Mouse (Mus musculus): ENCODE data around the gene Tnc. TPM values are rescaled to one million over a fixed set of nuclear protein-coding genes. Genes with fewer than 3 reads are reported as not detected.

The Tnc gene
- polyA plus RNA-seq, 1 experiment from 2014 or later, result 2.5 TPM

DNA sequence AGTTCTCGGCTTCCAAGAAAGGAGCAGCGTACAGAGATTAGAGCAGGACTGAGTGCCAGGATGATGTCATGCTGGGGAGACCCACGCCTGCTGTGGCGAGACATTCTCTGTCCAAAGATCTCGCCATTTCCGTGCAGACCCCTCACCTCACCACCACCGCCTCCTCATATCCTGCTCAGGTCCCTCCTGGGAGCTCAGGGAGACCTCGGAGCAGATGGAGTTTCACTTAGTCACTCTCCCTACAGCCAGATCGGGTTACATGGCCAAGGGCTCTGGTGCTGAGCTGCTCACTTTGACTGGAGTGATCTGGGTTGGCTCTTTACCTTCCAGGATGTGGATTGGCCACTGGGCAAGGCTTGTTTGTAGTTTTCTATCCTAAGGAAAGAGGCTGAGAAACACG lies 18.5 kb upstream of the Tnc start:
- WGBS (ENCODE audit: insufficient replicate concordance), result 27% methylated on average over 10 of the region's 10 CpGs
- ATAC-seq (ENCODE audit: insufficient read depth), result no peak

DNA sequence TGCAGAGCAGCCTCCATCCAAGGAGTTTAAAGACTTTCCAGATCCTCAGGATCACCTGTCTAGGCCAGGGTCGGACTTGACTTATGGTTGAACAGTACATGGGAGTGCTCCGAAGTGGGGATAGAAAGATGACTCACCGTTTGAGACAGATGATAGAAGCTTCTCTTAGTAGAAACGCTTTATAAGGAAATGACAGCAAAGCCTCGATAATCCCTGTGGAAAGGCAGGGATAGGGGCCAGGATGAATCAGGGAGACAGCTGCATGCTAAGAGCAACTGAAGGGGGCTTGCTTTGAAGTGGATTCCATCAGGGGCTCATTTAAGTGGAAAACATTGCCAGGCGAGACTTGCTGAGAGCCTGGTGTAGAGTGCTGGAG lies 12.0 kb upstream of the Tnc start:
- ATAC-seq (ENCODE audit: insufficient read depth), result no peak
- Histone ChIP-seq H3K27me3 (no peaks in the 10 kb centered on the region), H3K9me3 (replicated peaks) (no peaks in the 10 kb centered on the region), H3K4me1 (replicated peaks) (no peaks in the 10 kb centered on the region), H3K36me3 (replicated peaks) (no peaks in the 10 kb centered on the region), H3K4me3 (replicated peaks) (no peak overlapping the region), H3K4me2 (no peak overlapping the region), H3K9ac (no peak overlapping the region), H3K27ac (replicated peaks) (no peak overlapping the region)
- WGBS (ENCODE audit: insufficient replicate concordance), result 43% methylated on average over 6 of the region's 6 CpGs

More for the DNA sequence above, 18.5 kb upstream of the Tnc start:
- no peaks in the 10 kb centered on the region for H3K27me3 ChIP-seq
- no peak overlapping the region for H3K9ac ChIP-seq
- H3K36me3 ChIP-seq (replicated peaks), result no peaks in the 10 kb centered on the region
- H3K4me1 ChIP-seq (replicated peaks), result no peaks in the 10 kb centered on the region
- no peaks in the 10 kb centered on the region for H3K9me3 ChIP-seq (replicated peaks)
- H3K4me3 ChIP-seq (replicated peaks), result no peak overlapping the region
- H3K27ac ChIP-seq (replicated peaks), result no peak overlapping the region
- H3K4me2 ChIP-seq, result no peak overlapping the region

DNA sequence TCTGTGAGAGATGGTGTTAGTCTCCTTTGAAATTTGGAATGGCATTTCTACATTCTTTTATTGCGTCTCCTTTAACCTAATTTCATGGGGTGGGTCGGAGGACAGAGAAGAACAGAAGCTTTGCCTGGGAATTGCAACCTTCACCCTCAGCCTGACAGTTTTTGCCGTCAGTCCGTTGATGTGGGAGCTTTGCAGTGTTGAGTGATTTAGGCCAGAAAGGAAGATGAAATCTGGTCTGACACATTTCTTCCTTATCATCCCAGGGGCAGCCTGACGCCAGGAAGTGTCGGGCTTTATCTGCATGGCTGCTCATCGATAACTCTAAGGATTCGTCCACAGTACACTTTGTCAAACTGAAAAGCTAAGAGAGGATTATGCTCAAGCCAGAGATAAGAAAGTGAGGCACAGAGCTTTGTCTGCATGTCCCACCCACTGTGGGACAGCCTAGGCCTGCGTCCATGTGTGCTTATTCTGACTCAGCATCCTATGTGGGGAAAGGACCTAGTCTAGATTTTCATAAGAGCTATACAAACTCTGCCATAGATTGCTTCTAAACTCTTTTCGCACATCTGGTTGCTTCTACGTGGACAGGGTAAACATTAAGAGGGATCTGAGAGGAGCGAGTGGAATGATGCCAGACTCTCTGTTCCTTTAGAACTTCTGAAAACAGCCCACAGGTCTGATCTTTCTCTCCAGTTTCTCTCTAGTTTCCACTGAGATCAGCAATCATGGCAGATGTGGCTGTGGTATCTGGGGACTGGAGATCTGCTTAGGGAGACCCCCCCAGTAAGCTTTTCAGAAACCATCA lies 11.4 kb upstream of the Tnc start:
- Histone ChIP-seq H3K9ac (no peak overlapping the region), H3K4me2 (no peak overlapping the region), H3K27me3 (no peaks in the 10 kb centered on the region), H3K4me1 (replicated peaks) (no peaks in the 10 kb centered on the region), H3K4me3 (replicated peaks) (no peak overlapping the region), H3K36me3 (replicated peaks) (no peaks in the 10 kb centered on the region), H3K9me3 (replicated peaks) (no peaks in the 10 kb centered on the region), H3K27ac (replicated peaks) (no peak overlapping the region)
- ATAC-seq (ENCODE audit: insufficient read depth), result no peak
- 31% methylated on average over 12 of the region's 12 CpGs for WGBS (ENCODE audit: insufficient replicate concordance)

DNA sequence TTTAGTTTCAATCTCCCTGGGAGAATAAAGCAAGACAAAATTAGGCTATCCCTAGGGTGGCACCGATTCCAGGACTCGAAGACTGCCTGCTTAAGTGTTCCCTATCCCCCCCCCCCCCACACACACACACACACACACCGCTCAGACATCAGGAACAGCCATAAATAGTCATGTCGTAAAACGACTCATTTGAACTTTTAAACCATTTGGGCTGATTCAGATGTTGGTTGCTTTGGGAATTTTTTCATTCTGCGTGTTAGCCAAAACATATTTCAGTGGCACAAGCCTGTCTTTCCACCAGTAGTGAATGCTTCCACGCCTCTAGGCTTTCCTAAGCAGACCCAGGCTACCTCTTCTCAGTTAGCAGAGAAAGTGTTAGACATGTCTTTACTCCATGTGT lies 1.4 kb upstream of the Tnc start:
- Histone ChIP-seq H3K4me2 (no peak overlapping the region), H3K27ac (replicated peaks) (no peak overlapping the region), H3K4me1 (replicated peaks) (no peaks in the 10 kb centered on the region), H3K9ac (no peak overlapping the region), H3K4me3 (replicated peaks) (no peak overlapping the region), H3K36me3 (replicated peaks) (no peaks in the 10 kb centered on the region), H3K27me3 (peaks cover 22% of the 10 kb centered on the region), H3K9me3 (replicated peaks) (no peaks in the 10 kb centered on the region)
- ATAC-seq (ENCODE audit: insufficient read depth), result no peak
- 45% methylated on average over 7 of the region's 7 CpGs for WGBS (ENCODE audit: insufficient replicate concordance)

DNA sequence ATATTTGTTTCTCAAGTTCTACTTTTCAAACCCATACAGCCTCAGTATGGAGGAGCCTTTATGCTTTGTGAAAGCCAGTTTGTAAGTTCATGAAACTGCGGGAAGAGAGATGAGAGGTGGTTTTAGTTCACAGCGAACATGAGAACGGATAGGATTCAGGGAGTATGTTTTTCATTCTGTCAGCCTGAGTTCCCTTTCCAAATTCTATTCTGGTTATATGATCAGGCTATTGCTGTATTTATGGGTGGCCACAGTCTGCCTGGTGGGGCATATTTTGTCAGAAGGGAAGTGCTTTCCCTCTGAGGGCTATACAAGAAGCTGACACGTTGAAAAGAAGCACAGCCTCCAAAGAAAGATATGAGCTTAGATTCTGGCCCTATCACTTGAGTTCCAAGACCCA lies 2.9 kb downstream of the Tnc start:
- Histone ChIP-seq H3K9ac (no peak overlapping the region), H3K27me3 (peaks cover 22% of the 10 kb centered on the region), H3K36me3 (replicated peaks) (no peaks in the 10 kb centered on the region), H3K9me3 (replicated peaks) (no peaks in the 10 kb centered on the region), H3K27ac (replicated peaks) (no peak overlapping the region), H3K4me1 (replicated peaks) (no peaks in the 10 kb centered on the region), H3K4me3 (replicated peaks) (no peak overlapping the region), H3K4me2 (no peak overlapping the region)
- WGBS (ENCODE audit: insufficient replicate concordance), result 60% methylated on average over 4 of the region's 4 CpGs
- no peak for ATAC-seq (ENCODE audit: insufficient read depth)

DNA sequence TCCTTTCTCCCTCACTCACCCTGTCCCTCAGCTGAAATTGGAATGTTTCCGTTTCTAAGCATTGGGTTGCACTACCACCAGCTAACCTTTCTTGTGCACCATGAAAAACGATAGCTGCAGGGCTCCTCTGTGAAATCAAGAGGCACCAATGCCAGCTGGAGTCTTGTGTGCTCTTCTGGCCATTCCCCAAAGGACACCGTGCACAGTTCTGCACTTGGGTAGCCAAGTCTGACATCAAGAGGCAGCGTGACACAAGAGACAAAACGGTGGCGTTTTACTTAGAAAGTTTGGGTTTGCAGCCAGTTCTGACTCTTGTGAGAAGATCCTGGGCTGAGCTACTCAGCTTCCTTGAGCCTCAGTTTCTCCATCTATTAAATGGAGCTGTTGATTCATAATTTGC lies 3.4 kb downstream of the Tnc start:
- no peaks in the 10 kb centered on the region for H3K9me3 ChIP-seq (replicated peaks)
- peaks cover 22% of the 10 kb centered on the region for H3K27me3 ChIP-seq
- H3K27ac ChIP-seq (replicated peaks), result no peak overlapping the region
- no peaks in the 10 kb centered on the region for H3K36me3 ChIP-seq (replicated peaks)
- no peak overlapping the region for H3K9ac ChIP-seq
- H3K4me1 ChIP-seq (replicated peaks), result no peaks in the 10 kb centered on the region
- H3K4me2 ChIP-seq, result no peak overlapping the region
- ATAC-seq (ENCODE audit: insufficient read depth), result no peak
- 53% methylated on average over 6 of the region's 6 CpGs for WGBS (ENCODE audit: insufficient replicate concordance)
- no peak overlapping the region for H3K4me3 ChIP-seq (replicated peaks)

DNA sequence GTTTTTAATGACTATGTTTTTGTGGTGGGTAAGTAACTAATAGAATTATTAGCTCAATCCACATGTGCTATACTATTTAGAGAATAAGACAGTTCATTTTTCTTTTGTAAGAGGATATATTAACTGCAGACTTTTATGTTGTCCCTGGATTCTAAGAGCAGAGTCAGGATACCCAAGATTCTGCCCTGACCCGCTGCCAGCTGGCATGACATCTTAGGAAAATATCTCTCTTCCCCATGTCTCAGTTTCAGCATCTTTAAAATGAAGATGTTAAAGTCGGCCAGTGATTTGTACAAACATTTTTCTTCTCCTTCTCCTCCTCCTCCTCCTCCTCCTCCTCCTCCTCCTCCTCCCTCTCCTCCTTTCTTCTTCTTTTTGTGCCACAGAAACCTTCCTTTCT lies 7.7 kb downstream of the Tnc start:
- Histone ChIP-seq H3K9me3 (replicated peaks) (no peaks in the 10 kb centered on the region), H3K27me3 (no peaks in the 10 kb centered on the region), H3K4me3 (replicated peaks) (no peak overlapping the region), H3K4me2 (no peak overlapping the region), H3K4me1 (replicated peaks) (no peaks in the 10 kb centered on the region), H3K9ac (no peak overlapping the region), H3K36me3 (replicated peaks) (no peaks in the 10 kb centered on the region), H3K27ac (replicated peaks) (no peak overlapping the region)
- no peak for ATAC-seq (ENCODE audit: insufficient read depth)
- WGBS (ENCODE audit: insufficient replicate concordance), result 57% methylated on average over 2 of the region's 2 CpGs

DNA sequence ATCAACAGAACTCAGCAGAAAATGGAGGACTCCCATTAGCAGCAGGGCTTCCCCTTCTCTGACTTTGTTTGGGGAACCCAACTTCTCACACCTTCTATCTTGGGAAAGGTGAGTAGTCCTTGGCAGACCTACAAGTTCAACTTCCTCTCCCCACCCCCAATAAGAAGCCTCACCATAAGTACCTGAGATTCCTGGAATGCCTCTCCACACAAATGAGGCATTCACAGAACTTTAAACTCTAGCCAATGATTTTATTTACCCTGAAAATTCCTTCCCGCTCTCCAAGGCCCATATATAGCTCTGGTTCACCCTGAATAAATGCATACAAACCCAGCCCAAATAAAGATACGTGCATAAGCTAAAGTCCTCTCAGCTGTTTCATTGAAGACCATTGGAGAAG lies 9.3 kb downstream of the Tnc start:
- no peak overlapping the region for H3K9ac ChIP-seq
- ATAC-seq (ENCODE audit: insufficient read depth), result no peak
- no peaks in the 10 kb centered on the region for H3K27me3 ChIP-seq
- no peak overlapping the region for H3K4me3 ChIP-seq (replicated peaks)
- H3K36me3 ChIP-seq (replicated peaks), result no peaks in the 10 kb centered on the region
- no peak overlapping the region for H3K4me2 ChIP-seq
- no peak overlapping the region for H3K27ac ChIP-seq (replicated peaks)
- no peaks in the 10 kb centered on the region for H3K4me1 ChIP-seq (replicated peaks)
- WGBS (ENCODE audit: insufficient replicate concordance), result 51% methylated on average over 2 of the region's 2 CpGs
- H3K9me3 ChIP-seq (replicated peaks), result no peaks in the 10 kb centered on the region

DNA sequence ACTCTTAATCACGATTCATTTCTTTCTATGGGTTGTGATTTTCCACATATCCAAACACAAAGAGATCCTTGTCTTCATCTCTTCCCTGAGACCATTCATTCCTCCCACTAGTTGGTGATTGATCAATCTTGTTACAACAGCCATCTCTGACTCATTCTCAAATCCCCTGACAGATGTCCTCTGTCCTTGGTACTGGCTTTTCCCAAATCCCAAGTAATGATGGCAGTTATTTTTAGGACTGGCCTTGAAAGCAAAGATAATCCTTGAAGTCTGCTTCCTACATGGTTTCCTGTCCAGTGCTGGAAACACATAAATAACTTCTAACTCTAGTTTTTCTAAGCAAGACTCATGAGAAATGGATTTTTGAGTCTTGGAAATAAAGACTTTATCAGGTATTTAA lies 12.1 kb downstream of the Tnc start:
- Histone ChIP-seq H3K9me3 (replicated peaks) (no peaks in the 10 kb centered on the region), H3K27me3 (no peaks in the 10 kb centered on the region), H3K4me3 (replicated peaks) (no peak overlapping the region), H3K27ac (replicated peaks) (no peak overlapping the region), H3K9ac (no peak overlapping the region), H3K4me2 (no peak overlapping the region), H3K4me1 (replicated peaks) (no peaks in the 10 kb centered on the region), H3K36me3 (replicated peaks) (no peaks in the 10 kb centered on the region)
- WGBS (ENCODE audit: insufficient replicate concordance), result 50% methylated on average over 1 of the region's 1 CpGs
- ATAC-seq (ENCODE audit: insufficient read depth), result no peak

DNA sequence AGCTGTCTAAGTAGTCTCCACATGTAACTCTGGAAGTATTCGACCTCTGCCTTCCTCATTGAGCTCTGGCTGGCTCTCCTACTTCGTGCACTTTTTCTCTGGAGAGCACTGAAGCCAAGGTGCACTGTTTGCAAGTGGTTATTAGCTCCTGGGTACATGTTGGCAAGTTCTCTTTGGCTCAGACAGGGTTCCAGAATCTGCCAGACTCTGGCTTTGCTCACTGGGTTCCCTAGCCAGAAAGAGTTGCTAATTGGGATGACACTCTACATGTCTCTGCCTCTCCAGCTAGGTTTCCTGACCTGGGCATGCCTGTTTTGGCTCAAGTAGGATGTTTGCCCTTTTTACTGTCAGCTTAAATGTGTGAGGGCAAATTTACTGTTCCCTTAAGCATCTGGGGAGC lies 13.6 kb downstream of the Tnc start:
- H3K4me2 ChIP-seq, result no peak overlapping the region
- H3K4me1 ChIP-seq (replicated peaks), result no peaks in the 10 kb centered on the region
- H3K27me3 ChIP-seq, result no peaks in the 10 kb centered on the region
- no peak overlapping the region for H3K4me3 ChIP-seq (replicated peaks)
- no peak overlapping the region for H3K27ac ChIP-seq (replicated peaks)
- no peaks in the 10 kb centered on the region for H3K36me3 ChIP-seq (replicated peaks)
- ATAC-seq (ENCODE audit: insufficient read depth), result no peak
- no peaks in the 10 kb centered on the region for H3K9me3 ChIP-seq (replicated peaks)
- 14% methylated on average over 2 of the region's 2 CpGs for WGBS (ENCODE audit: insufficient replicate concordance)
- no peak overlapping the region for H3K9ac ChIP-seq

DNA sequence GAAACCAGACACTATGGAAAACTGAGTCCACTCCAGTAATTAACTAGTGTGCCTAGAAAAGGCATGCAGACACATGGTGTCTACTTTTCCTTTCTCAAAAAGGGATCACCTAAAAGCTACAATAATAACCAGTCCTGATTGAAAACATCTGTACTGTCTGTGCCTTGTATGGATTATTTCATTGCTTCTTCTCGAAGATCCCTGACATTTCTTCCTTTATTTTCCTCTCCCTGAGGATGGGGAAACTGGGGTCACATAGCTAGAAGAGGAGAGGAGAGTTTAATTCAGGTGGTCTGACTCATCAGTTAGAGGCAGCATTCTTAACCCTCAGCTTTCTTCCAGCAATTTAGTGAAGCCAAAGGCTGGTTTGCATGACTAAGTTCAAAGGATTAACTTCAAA lies 17.3 kb downstream of the Tnc start:
- WGBS (ENCODE audit: insufficient replicate concordance), result 20% methylated on average over 1 of the region's 1 CpGs
- H3K4me2 ChIP-seq, result no peak overlapping the region
- H3K36me3 ChIP-seq (replicated peaks), result no peaks in the 10 kb centered on the region
- H3K27me3 ChIP-seq, result no peaks in the 10 kb centered on the region
- no peaks in the 10 kb centered on the region for H3K9me3 ChIP-seq (replicated peaks)
- H3K4me3 ChIP-seq (replicated peaks), result no peak overlapping the region
- ATAC-seq (ENCODE audit: insufficient read depth), result no peak
- H3K27ac ChIP-seq (replicated peaks), result no peak overlapping the region
- H3K4me1 ChIP-seq (replicated peaks), result no peaks in the 10 kb centered on the region
- H3K9ac ChIP-seq, result no peak overlapping the region

DNA sequence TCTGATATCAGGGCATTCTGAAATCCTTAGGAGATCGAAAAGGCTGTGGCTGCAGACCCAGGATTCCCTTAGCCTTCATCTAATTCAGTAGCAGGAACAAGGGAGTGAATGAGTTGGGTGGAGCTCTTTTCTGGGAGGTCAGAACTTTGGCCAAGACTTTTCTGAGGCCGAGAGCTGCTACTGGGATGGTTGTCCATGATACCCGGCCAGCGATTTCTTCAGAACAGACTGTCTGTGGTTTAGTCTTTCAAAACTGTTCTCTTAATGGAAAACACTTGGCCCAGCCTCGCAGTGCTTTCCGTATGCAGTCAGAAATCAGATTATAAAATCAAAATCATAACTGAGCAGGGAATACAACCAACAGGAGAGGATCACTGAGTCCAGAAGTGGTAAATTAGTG lies 21.2 kb downstream of the Tnc start:
- no peak overlapping the region for H3K27ac ChIP-seq (replicated peaks)
- no peaks in the 10 kb centered on the region for H3K27me3 ChIP-seq
- H3K4me3 ChIP-seq (replicated peaks), result no peak overlapping the region
- H3K36me3 ChIP-seq (replicated peaks), result no peaks in the 10 kb centered on the region
- H3K4me2 ChIP-seq, result no peak overlapping the region
- no peaks in the 10 kb centered on the region for H3K4me1 ChIP-seq (replicated peaks)
- no peak for ATAC-seq (ENCODE audit: insufficient read depth)
- 52% methylated on average over 6 of the region's 6 CpGs for WGBS (ENCODE audit: insufficient replicate concordance)
- no peaks in the 10 kb centered on the region for H3K9me3 ChIP-seq (replicated peaks)
- no peak overlapping the region for H3K9ac ChIP-seq

Measured in liver, embryonic 15.5 days (tissue).